Mouse (Mus musculus): Measurements from ENCODE around the gene Slc10a6. TPM values are rescaled to one million over a fixed set of nuclear protein-coding genes. Genes with fewer than 3 reads are reported as not detected.

The Slc10a6 gene
- total RNA-seq, 4 experiments from 2014 or later: 3.7 to 6.3 (median 4.4) TPM

DNA sequence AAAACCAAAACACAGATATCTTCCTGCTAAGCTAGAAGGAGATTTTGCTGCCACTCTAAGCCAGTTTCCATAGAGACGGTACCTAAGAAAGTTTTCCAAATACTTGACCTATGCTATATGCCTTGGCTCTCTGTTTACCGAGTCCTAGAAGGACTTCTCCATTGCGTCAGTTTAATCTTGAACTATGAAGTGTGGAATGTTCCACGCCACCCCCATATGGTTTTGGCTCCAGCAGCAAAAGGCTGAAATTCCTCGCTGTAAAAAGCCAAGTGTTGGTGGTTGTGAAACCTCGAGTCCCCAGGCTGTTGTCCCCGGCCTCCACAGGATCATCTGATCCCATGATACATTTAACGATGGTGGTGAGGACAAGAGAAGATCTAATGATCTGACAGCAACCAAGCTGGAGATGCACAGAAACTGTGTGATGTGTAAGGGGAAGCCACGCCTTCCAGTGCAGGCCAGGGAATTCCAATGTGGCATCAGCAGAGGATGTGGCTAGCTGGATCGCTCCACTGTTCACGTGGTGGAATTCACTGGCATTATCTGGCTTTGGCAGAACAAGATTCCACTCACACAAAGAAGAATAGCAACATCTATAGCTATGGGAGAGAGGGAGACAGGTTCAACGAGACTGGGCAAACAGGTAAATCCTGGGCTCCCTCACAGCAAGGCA is 8.8 kb downstream of the Slc10a6 start:
- peak; percentile 55 for DNase-seq (ENCODE audit: low spot score)

DNA sequence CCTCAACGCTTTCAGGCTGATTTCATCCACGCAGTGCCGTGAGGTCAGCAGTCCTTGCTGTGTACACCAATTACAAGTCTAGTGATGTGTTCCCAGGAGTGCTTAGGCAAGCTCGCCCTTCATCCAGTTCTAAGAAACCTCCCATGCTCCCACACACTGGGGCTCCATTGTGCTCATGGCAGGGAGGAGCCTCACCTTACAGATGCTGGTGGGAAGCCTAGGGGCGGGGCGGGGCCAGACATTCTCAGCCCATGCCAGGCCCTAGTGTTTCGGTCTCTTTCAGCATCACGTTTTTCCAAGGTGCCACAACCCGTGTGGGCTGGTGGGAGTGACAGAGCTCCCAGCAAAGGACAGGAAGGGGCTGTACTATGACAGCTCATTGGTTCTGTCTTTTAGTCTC is 12.0 kb downstream of the Slc10a6 start:
- no peak for DNase-seq (ENCODE audit: low spot score)

DNA sequence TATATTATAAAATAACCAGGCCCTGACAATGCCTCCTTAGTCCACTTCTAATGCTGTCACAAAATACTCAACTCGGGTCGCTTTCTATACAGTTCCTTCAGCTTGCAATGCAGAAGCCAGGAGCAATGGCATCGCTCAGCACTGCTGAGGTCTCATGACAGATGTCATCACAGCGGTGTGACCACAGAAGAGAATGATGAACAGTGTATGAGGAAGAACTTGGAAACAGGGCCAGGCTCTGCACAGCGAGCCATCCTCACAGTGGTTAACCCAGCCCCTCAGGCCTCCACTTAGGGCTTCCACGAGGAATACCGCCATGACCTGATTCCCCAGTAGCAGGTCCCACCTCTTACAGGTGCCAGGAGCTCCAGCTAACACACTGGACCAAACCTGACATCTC is 14.8 kb downstream of the Slc10a6 start:
- DNase-seq (ENCODE audit: low spot score): no peak

DNA sequence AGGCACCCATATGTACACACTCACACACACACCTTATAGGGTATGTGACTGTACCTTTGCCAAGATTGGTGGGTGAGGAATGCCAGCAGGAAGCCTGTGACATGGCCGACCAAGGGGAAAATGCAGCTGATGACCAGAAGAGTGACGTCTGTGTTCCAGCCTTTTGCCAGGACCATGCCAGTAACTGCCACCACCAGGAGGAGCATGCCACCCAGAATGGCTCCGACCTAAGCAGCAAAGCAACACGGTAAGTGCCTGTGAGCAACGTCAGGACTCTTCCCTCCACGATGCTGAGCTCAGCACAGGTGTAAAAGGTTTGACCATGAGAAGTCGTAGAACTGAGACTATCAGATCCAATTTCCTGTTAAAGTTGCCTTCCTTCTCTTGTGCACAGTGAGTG is 16.9 kb downstream of the Slc10a6 start:
- no peak for DNase-seq (ENCODE audit: low spot score)

DNA sequence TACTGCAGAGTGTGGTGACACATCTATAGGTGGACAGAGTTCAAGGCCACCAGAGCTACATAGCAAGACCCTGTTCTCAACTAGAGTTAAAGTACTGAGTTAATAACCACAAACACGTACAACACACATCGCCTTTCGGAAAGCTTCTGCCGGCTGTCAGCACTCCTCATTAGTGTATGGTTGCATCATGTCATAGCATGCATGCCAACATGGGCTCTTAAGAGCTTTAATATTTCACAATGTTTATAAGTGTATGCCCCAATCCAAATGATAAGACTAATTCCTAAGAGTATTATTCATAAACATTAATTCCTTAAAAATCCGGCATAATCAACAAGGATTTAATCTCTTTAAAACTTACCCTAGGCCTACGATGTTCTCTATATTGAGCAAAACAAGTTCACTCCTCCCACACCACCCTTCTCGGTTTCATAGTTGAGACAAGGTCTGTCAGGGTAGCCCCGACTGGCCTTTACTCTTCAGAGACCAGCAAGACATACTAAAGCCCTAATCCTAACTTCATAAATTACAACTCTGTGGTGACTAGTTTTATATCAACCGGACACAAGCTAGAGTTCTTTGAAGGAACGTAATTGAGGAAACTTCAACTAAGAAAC is 18.2 kb downstream of the Slc10a6 start:
- DNase-seq (ENCODE audit: low spot score): no peak

DNA sequence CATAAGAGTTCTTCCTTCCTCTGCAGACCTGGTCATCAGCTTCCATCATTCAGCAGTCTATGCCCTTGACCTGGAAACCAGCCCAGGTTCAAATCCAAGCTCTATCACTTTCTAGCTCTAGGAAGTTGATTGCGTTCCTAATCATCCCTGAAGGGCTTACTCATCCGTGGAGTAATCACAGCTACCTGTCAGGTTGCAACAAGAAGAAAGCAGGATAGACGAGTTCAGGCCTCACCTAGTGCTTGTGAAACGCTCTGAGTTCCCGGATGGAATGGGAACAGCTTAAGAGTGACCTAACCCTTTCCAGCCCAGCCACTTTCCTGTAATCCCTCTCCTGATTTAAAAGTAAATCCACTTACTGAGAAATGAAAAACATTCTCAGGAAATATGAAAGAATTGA is 19.1 kb downstream of the Slc10a6 start:
- DNase-seq (ENCODE audit: low spot score): no peak

DNA sequence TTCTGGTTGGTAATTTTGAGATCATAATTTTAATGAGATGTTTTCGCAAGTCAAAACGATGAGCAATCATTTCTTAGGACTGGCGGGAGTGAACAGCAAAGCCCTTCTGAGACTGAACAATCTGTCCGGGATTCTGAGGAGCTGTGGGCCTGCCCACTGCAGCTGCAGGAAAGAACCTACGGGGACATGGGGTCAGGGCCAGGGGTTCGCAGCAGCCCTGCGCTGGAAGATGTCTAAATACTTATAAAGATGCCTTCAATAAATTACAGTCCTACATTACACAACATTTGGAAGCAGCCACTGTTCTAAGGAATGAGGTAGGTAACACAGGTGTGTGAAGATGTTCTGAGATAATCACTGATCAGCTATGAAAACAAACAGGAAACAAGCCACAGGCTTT is 23.5 kb downstream of the Slc10a6 start:
- no peak for DNase-seq (ENCODE audit: low spot score)

DNA sequence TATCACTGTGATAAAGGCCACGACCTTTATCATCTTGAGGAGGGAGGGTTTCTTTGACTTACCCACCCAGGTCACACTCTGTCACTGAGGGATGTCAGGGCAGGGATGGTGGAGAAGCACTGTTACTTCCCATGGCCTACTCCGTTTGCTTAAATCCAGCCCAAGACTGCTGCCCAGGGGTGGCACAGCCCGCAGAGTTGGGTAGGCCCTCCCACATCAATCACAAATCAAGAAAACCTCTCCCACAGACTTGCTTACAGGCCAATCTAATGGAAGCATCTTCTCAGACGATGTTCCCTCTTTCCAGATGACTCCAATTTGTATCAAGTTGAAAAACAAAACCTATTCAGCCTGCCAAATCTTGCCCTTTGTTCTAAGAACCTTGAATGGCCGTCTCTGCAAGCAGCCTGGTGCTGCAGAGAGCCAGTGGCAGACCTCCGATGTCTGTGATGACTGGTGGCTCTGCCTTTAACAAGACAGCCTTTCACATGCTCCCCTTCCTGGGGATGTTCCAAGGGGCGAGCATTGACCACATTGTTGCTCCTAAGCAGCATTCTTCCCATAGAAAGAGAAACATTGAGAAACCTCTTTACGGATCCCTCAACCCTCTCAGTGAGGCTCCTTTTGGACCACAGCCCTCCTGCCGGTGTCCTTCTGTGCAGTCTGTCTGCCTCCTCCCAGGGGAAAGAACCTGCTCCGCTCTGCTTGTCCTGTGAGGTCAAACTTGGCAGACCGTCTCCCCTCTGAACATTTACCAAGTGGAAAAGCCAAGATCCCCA is 25.9 kb downstream of the Slc10a6 start:
- DNase-seq (ENCODE audit: low spot score): no peak

DNA sequence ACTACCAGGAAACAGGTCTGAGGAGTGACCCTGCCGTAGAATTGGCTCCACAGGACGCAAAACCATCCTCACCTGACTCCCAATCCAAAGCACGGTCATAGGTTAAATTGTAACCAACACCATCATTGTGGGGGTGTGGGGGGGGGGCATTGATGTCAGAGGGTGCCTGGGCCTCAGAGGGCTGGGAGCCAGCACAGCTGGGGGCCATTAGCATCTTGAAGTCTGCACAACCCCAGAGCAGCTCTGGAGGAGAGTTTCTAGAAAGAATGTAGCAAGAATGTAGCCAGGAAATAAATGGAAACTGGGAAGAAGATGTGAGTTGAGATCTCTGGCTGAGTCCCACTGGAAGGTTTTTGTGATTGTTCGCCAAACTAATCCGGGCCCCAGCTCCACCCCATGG is 30.3 kb downstream of the Slc10a6 start:
- no peak for DNase-seq (ENCODE audit: low spot score)

DNA sequence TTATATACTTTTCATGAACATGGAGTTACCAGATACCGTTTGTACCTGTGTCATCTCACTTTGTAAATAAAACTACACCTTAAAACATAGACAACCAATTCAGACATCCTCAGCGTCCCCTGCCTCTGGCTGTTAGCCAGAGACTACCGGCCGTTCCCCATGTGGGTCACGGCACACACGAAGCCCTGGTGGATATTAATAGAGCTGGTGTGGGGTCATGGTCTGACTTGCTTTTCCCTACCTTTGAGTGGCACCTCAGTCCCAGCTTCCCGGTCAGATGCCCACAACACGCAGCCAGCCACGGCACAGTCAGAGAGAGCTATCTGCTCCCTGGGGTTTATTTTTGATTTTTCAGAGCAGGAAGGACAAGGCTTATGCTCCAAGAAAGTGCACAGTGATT is 30.9 kb downstream of the Slc10a6 start:
- DNase-seq (ENCODE audit: low spot score): no peak

DNA sequence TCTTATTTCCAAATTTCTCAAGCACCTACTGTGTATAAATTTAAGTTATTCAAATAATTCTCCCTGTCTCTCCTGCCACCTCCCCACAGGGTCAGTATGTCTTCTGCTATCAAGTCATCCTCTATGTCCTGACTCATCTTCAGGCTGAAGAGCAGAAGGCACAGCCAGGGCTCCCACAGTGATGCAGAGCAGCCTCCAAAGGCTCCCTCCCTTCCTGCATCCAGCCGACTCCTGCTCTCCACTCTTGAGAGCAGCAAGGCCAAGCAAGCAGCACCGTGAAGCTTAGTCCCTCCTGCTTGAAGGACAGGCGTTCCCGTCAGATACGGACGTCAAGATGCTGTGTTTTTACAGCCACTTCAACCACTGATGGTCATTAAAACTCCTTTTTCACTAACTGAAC is 31.6 kb downstream of the Slc10a6 start:
- no peak for DNase-seq (ENCODE audit: low spot score)

DNA sequence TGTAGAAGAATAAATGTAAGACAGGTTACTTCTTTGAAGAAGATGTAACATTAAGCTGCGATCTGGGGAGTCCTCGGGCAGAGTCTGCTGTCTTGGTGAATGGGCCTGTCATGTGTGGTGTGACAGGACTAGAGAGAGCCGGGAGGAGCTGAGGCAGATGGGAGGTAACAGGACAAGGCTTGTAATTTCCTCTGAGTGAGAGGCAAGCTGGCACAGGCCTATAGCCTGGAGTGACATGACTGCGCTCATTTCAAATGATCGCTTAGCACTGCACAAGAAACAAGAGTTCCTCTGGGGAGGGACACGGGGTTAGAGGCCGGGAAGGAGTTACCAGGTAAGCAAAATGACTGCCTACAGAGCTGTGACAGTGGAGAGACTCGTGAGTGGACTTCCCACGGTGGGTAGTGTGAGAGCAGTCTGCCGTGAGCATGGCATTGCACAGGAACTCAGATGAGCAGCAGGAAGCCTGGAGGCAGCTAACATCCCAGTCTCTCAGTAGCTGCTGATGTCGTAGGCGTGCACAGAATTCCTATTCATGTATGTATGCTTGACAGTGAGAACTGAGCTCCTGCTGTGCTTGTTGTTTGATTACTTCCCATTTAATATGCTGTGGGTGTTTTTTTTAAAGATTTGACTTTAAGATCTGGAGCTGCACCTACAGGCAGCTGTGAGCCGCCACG is 32.6 kb downstream of the Slc10a6 start:
- DNase-seq (ENCODE audit: low spot score): no peak

DNA sequence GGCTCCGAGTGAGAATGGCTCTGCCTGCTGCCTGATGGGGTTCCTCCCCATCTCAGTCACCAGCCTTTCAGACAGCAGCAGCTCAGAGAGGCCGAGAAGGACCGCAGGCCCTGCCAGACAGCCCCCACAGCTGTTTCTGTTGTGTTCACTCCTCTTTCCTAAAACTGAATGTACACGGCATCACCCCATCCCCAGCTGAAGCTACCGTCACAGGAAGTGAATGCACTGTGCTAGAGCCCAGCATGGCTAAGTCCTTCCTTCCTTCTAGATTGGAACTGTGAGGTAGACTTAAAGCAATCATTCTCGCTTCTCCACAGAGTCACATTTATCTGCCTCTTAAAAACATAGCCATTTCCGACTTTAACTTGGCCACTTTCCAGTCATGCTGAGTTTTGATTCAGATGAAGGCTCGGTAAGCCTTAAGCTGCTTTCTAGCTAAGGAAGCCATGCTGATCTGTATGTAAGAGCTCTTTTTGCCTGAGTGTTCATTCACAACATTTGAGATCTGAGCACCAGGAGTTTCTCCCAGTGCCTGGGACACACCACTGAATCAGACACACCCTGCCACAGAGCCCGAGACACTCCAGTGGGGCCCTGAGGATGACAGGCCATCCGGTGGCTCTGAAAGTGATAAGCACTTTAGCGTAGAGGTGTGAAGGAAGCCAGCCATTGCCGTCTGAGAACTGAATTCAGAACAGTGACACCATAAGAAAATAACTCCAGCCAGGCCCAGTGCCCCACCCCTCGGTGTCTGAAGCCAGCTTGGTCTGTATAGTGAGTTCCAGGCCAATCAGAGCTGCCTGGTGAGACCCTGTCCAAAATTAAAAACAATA is 33.6 kb downstream of the Slc10a6 start:
- DNase-seq (ENCODE audit: low spot score): no peak

DNA sequence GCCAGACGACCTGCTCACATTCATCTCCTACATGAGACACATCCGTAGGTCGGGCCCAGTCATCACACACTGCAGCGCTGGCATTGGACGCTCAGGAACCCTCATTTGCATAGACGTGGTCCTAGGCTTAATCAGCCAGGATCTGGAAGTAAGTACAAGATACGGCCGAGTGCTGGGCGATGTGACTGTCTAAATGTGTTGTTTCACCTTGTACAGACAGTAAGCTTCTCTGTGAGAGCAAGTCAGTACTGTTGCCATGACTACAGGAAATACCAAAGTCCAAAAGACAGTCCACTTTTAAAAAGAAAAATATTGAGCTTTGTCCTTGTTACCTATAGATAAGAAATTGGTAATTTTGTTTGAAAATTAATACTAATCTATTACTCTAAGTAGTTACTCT is 35.6 kb downstream of the Slc10a6 start:
- no peak for DNase-seq (ENCODE audit: low spot score)

DNA sequence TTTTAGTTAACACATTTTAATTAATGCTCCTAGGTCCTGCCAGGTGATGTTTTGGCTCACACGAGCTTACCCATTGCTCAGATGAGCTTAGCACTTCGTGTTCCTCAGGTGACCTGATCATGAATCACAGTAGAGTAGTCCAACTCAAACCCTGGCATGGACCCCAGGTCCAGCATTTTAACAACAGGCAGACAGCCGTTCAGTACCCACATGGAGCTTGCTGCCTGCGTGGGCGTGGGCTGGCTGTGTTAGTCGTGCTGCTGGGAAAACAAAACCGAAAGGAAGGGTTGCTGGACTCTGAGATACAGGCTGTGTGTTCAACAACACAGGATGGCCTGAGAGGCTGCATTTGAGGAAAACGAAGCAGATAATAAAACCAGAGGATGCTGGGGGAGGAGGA is 36.5 kb downstream of the Slc10a6 start:
- no peak for DNase-seq (ENCODE audit: low spot score)

DNA sequence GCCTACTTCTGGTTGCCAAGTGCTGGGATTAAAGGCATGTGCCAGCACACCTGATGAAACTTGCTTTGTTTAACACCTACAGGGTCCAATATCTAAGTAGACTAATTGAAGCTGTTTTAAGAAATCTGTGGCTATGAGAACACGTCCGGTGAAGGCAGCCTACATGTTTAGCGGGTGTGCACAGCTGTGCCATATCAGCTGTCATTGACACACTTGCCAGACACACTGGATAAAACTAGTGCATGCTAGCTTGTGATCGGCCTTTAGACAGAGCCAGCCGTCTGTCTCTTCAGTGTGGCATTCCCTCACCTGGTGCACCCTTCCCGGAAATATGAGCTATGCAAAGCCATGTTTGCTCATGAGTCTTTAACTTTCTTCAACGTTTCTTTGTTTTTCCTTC is 37.4 kb downstream of the Slc10a6 start:
- DNase-seq (ENCODE audit: low spot score): no peak

DNA sequence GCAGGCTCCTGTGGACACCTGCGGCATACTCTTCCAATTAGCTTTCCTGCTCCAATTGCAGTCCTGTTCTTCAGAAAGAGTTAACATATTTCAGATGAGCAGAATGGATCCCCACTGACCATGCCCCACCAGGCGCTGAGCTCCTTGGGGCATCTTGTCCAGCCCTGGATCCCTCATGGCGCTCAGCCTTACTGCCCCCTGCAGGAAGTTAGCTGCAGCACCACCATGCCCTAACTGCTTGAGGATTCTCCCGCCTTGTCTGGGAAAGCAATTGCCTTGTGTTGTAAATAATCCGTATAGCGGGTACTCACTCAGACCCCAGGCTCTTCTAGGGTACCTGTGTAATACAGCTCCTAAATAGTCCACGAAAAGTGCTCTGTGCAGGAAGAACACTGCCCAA is 42.0 kb downstream of the Slc10a6 start:
- no peak for DNase-seq (ENCODE audit: low spot score)

DNA sequence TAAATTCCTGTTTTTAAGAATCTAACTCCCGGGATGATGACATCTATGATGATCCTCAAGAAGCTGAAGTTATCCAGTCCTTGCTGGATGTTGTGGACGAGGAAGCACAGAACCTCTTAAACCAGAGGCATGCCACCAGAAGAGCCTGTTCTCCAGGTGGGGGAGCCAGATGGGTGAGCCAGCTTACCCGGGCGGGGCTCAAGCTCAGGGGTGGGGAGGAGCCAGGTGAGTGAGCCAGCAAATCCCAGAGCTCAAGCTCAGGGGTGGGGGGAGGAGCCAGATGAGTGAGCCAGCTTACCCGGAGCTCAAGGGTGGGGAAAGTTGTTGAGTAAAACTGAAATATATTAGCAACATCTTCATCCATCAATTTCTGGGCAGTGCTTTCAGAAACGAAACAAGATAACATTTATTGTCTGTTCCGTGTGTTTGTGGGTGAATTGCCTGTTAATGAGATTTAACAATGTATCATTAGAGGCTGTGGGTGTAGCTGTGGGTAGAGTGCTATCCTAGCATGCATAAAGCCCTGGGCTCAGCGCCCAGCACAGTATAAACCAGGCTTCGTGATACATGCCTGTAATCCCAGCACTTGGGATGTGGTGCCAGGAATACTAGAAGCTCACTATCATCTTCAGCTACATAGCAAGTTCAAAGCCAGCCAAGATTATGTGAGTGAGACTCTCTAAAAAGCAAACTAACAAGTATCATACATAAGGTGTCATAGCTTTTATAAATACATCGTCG is 49.4 kb downstream of the Slc10a6 start:
- DNase-seq (ENCODE audit: low spot score): no peak

DNA sequence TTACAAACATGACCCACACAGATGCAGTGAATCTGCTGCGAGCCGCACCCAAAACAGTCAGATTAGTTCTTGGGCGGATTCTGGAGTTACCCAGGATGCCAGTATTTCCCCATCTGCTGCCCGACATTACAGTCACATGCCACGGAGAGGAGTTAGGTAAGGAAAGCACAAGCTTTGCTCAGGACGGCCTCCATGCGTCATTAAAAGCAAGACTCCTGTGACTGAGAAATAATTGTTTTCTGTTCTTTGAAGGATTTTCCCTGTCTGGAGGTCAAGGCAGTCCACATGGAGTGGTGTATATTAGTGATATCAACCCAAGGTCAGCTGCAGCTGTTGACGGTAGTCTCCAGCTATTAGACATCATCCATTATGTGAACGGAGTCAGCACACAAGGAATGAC is 59.8 kb downstream of the Slc10a6 start:
- DNase-seq (ENCODE audit: low spot score): no peak

DNA sequence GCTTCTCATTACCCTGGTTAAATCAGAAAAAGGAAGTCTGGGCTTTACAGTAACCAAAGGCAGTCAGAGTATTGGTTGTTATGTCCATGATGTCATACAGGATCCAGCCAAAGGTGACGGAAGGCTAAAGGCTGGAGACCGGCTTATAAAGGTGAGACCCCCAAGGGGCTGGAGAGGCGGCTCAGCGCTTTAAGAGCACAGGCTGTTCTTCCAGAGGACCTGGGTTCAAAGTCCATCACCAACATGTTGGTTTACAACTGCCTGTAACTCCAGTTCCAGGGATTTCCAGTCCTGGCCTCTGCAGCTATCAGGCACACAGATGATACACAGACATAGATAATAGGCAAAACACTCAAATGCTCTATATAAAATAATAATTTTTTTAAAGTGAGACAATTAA is 61.2 kb downstream of the Slc10a6 start:
- DNase-seq (ENCODE audit: low spot score): no peak

DNA sequence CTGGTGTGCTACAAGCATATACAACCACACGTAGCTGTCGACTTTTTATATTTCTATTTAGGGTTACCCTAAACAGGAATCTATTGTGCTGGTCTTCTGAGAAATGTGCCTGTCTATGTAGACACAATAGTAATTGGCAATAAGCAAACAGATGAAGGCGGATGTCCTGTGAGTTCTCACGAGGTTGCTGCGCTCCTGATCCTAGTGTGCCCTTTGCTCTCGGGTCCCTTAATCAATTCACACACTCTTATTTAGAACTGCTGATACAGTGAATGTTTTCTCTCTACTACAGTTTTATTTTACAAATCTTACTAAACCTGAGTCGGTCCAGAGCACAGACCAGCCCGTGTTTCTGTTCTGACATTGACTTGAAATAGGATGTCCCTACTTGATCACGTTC is 68.7 kb downstream of the Slc10a6 start:
- no peak for DNase-seq (ENCODE audit: low spot score)

Measured in heart, adult 8-10 months (tissue).